In the genomic region with DNA sequence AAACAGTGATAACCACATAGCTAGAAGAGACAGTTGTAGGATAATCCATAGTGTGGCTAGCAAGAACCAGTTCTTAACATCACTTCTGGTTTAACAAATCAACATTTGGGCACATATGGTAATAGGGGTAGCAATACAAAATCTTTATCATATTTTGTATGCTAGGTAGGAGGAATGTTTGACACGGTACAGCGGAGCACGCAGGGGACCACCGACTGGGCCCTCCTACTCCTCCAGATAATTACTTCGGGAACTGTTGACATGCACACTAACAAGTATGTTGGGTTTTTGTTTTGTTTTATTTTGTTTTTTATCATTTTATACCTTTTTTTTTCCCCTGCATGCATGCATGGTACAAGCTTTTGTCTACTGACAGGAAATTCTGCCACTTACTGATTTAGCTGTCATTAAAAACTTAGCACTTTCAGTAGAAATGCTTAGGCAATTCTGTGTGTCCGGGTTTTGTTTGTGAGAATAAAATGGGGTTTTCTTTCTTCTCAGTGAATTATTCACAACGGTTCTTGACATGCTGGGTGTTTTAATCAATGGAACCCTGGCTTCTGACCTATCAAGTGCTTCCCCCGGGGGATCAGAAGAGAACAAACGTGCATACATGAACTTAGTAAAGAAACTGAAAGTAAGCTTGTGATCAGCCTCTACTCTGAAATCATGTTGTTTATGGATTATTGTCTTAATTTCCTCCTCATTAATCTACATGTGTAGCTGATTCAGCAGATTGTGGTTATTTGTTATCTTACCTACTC, we compare ENCODE assay signal across 14 mouse cellular contexts. TPM values are rescaled to one million over a fixed set of nuclear protein-coding genes. Genes with fewer than 3 reads are reported as not detected.
DNase-seq lines count a peak whose midpoint lies in the region; ATAC-seq and TF ChIP-seq lines count a peak whose summit lies in the region.
"Had no signal": no experiment of that assay in that cellular context is flagged by ENCODE, and none has a peak within 500 bp of the region (broad histone marks: within the 10 kb centered on the region; RNA-seq: fewer than 3 reads in every experiment).

No protein-coding gene starts in this region.

- WGBS in liver, adult 2 months, result 71% methylated on average over 9 of the region's 9 CpGs
- 74% methylated on average over 9 of the region's 9 CpGs for WGBS in liver, embryonic 12.5 days (ENCODE audit: insufficient replicate concordance)
- 15% methylated on average over 9 of the region's 9 CpGs for WGBS in forebrain, embryonic 16.5 days

- ATAC-seq in liver, embryonic 12.5 days, result no peak
- 0 out of 2 replicates have a peak, but pooled peaks have one; percentile 24 for ATAC-seq in forebrain, embryonic 16.5 days

- no peak for TF ChIP-seq POLR2A in liver, adult 2 months (IDR thresholded peaks at IDR 0.05; ENCODE audit: extremely low read depth, insufficient read depth, low read length)

- no peaks in the 10 kb centered on the region for H3K27me3 ChIP-seq in liver, adult 2 months (ENCODE audit: control insufficient read depth, insufficient read depth, low read length)
- no peaks in the 10 kb centered on the region for H3K27me3 ChIP-seq in liver, embryonic 12.5 days (replicated peaks)
- no peaks in the 10 kb centered on the region for H3K27me3 ChIP-seq in forebrain, embryonic 16.5 days (replicated peaks; ENCODE audit: control insufficient read depth, insufficient read depth, low read length)
- H3K27me3 ChIP-seq: embryonic facial prominence, embryonic 15.5 days had no signal

- no peak overlapping the region for H3K4me2 ChIP-seq in liver, embryonic 12.5 days
- no peak overlapping the region; the same call in 1 of the 2 replicates for H3K4me2 ChIP-seq in forebrain, embryonic 16.5 days (ENCODE audit: low read length)
- H3K4me2 ChIP-seq: embryonic facial prominence, embryonic 15.5 days had no signal

- H3K27ac ChIP-seq in liver, adult 2 months (replicated peaks; ENCODE audit: insufficient read depth, low read depth, low read length), result no peak overlapping the region
- H3K27ac ChIP-seq in liver, embryonic 12.5 days, result no peak overlapping the region
- H3K27ac ChIP-seq in forebrain, embryonic 16.5 days (ENCODE audit: low read length), result no peak overlapping the region
- H3K27ac ChIP-seq: embryonic facial prominence, embryonic 15.5 days; liver, embryonic 14.5 days had no signal

- H3K9me3 ChIP-seq in liver, embryonic 12.5 days (replicated peaks), result no peaks in the 10 kb centered on the region
- H3K9me3 ChIP-seq in forebrain, embryonic 16.5 days (ENCODE audit: control insufficient read depth, low read length), result no peaks in the 10 kb centered on the region
- H3K9me3 ChIP-seq: embryonic facial prominence, embryonic 15.5 days had no signal

- no peaks in the 10 kb centered on the region for H3K79me2 ChIP-seq in liver, adult 2 months (ENCODE audit: control insufficient read depth, insufficient read depth, low read length)

- H3K4me3 ChIP-seq in liver, adult 2 months (ENCODE audit: insufficient read depth, low read depth, low read length), result peak overlapping the region; percentile 20; the same call in 1 of the 2 replicates
- no peak overlapping the region for H3K4me3 ChIP-seq in liver, embryonic 12.5 days
- H3K4me3 ChIP-seq in forebrain, embryonic 16.5 days (replicated peaks; ENCODE audit: low read length), result no peak overlapping the region
- H3K4me3 ChIP-seq: embryonic facial prominence, embryonic 15.5 days had no signal

- H3K4me1 ChIP-seq in liver, adult 2 months (ENCODE audit: control insufficient read depth, insufficient read depth, low read length), result no peaks in the 10 kb centered on the region
- H3K4me1 ChIP-seq in liver, embryonic 12.5 days, result no peaks in the 10 kb centered on the region
- H3K4me1 ChIP-seq in forebrain, embryonic 16.5 days (replicated peaks; ENCODE audit: control insufficient read depth, insufficient read depth, low read length), result peaks cover 6% of the 10 kb centered on the region

- no peak for DNase-seq in liver, adult 2 months (ENCODE audit: extremely low read depth, low read depth, low spot score)
- peak; percentile 63 for DNase-seq in A20 (ENCODE audit: low read depth, low spot score)
- peak; percentile 32 to 35 for DNase-seq in B cell, adult 2 months
- DNase-seq in spleen, postnatal 36 days (ENCODE audit: low spot score in 2 of 2), result no peak
- DNase-seq in cerebellum, postnatal 36 days, result no peak
- DNase-seq: adrenal gland, adult 8-10 months; gastrocnemius, postnatal 25 days; kidney, adult 11 months; kidney, postnatal 4 days had no signal

- H3K9ac ChIP-seq in liver, adult 2 months (ENCODE audit: low read depth, low read length), result no peak overlapping the region
- H3K9ac ChIP-seq in liver, embryonic 12.5 days, result no peak overlapping the region
- H3K9ac ChIP-seq in forebrain, embryonic 16.5 days (replicated peaks; ENCODE audit: low read depth, low read length), result no peak overlapping the region
- H3K9ac ChIP-seq: embryonic facial prominence, embryonic 15.5 days; liver, embryonic 14.5 days had no signal

- no peaks in the 10 kb centered on the region for H3K36me3 ChIP-seq in liver, adult 2 months (ENCODE audit: control insufficient read depth, insufficient read depth, low read length)
- H3K36me3 ChIP-seq in liver, embryonic 12.5 days, result no peaks in the 10 kb centered on the region
- no peaks in the 10 kb centered on the region for H3K36me3 ChIP-seq in forebrain, embryonic 16.5 days (ENCODE audit: control insufficient read depth, insufficient read depth)
- H3K36me3 ChIP-seq: embryonic facial prominence, embryonic 15.5 days had no signal

- no peak for TF ChIP-seq CTCF in liver, adult 2 months (IDR thresholded peaks at IDR 0.05; ENCODE audit: low read depth, low read length)

RNA-seq across cellular contexts. Expression of gene P2ry12, which starts 0.8 kb away (rescaled TPM):
- total RNA-seq in liver, adult 2 months (2014; rRNA removed), result 2.3 and 2.6 TPM in 2 replicates
- 1.3 and 1.7 TPM in 2 replicates for polyA plus RNA-seq in liver, adult 2 months (2012; rRNA removed)
- 1.4 and 2.2 TPM in 2 replicates for polyA plus RNA-seq in liver, embryonic 12.5 days (2016; fragmentation: Nextera tagmentation; extraction: Ambion mirVana)
- polyA plus RNA-seq in forebrain, embryonic 16.5 days (2015; fragmentation: Nextera tagmentation; extraction: Ambion mirVana), result 9.8 and 10.4 TPM in 2 replicates

RNA-seq across cellular contexts. Expression of gene P2ry13, which starts 51.2 kb away (rescaled TPM):
- total RNA-seq in liver, adult 2 months (2014; rRNA removed), result 5.2 and 5.5 TPM in 2 replicates
- 0.62 and 1.6 TPM in 2 replicates for polyA plus RNA-seq in liver, adult 2 months (2012; rRNA removed)
- polyA plus RNA-seq in liver, embryonic 12.5 days (2016; fragmentation: Nextera tagmentation; extraction: Ambion mirVana), result 1.6 and 1.8 TPM in 2 replicates
- polyA plus RNA-seq in forebrain, embryonic 16.5 days (2015; fragmentation: Nextera tagmentation; extraction: Ambion mirVana), result 1.8 and 2.2 TPM in 2 replicates
- total RNA-seq: monocyte, adult 5-6 weeks had no signal

Comparison
In these comparisons a context has a peak if more than half of its experiments do, and no peak if none do; other contexts are left out.
1. DNase-seq: peak in A20 (single experiment) and B cell, adult 2 months (2 of 2); none in liver, adult 2 months (single experiment), spleen, postnatal 36 days (0 of 2) and cerebellum, postnatal 36 days (0 of 2).